Mouse (Mus musculus) erythroblast, adult 5-6 weeks (primary cell): ENCODE results near the gene Tagln2. TPM values are rescaled to one million over a fixed set of nuclear protein-coding genes. Genes with fewer than 3 reads are reported as not detected.

Experiments
- ATAC-seq: replicated peaks from 2 replicates; pipeline ENCODE4 v1.8.0; 2016; ENCODE audit warnings: moderate number of reproducible peaks, mild to moderate bottlenecking, moderate TSS enrichment, inconsistent platforms; ENCODE audit not compliant: poor library complexity, low FRiP score, severe bottlenecking
- total RNA-seq, 2 experiments: library from RNA; stranded (forward) in 1 of 2; stranded (reverse) in 1 of 2; fragments of 150-400 nt in 1 of 2; fragments of 200-764, 138-1000 nt in 1 of 2; gene quantifications; 2 replicates each; pipeline versions ENCODE4 v1.2.3 to v1.2.4; 2015 to 2017; ENCODE audit warnings: low replicate concordance in 2 of 2

The Tagln2 gene
- total RNA-seq (2015; ENCODE audit: low replicate concordance) (135 and 151 TPM in 2 replicates), total RNA-seq (2017; ENCODE audit: low replicate concordance) (52.7 and 53.7 TPM in 2 replicates)

- no peak for ATAC-seq
These were observed at the start of gene Tagln2 for GRCm38 (mm10) chr1:172499765-172500441. Tagln2 (plus strand) TSS chr1:172500047.

GRCm38 (mm10) chr1:172450226-172450625 is 49.6 kb upstream of the Tagln2 start:
- ATAC-seq: no peak

DNA sequence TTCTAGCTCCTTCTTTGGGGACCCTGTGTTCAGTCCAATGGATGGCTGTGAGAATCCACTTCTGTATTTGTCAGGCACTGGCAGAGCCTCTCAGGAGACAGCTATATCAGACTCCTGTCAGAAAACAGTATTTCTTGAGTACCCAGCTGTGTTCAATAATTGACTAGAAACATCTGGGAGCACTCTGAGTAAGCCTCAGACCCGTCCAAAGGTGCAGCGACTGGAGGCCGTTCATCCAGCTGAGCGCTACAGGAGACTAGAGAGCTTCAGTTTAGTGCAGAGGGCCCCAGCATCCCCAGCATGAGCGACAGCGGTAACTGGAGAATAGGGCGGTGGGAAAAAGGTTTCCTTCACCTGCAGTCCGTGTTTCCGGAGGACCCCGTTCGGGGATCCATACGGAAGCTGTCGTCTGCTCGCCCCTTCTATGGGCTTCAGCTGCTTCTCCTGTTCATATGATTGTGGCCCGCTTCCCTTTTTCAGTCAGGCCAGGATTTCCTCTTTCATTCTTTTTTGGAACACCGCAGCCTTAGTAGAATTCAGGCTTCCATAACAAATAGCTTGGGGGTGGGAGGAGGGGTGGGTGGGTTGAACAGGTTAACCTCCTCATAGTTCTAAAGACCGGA is 48.9 kb upstream of the Tagln2 start:
- no peak for ATAC-seq

DNA sequence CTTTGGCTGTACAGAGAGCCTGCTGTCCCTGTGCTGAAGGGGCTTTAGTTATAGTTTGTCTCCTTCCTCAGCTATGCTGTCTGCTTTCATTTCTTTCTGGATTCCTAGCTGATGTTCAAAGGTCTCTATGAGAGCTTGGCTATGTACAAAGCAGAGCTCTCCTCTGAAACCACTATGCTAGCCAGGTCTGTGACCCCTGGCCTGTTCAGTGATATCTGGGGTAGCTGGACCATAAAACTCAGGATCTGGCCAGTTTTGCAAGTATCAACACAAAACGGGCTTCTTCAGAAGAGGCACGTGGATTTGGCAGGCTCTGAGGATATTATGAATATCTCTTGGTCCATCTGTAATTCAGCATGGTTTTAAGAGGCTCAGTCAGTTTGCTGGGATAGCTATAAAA is 46.9 kb upstream of the Tagln2 start:
- ATAC-seq: no peak

- no peak for ATAC-seq
These were observed 46.0 kb upstream of the Tagln2 start for GRCm38 (mm10) chr1:172453810-172454209.

DNA sequence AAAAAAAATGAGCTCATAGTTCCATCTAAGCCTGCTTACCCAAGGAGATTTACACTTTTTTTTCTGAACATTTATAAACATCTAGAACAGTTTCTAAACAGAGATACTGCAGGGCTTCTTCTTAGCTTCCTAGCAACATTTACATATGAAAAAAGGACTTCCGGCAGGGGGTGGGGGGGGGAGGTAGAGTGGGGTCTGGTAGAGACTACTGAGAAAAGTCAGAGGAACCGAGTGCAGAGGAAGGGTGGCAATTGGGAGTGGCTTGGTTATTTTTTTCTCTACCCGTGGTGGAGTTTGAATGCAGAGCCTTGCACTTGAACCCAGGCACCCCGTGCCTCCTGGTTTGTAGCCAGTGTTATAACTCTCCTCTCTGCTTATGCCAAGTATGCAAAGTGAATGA is 44.4 kb upstream of the Tagln2 start:
- no peak for ATAC-seq

DNA sequence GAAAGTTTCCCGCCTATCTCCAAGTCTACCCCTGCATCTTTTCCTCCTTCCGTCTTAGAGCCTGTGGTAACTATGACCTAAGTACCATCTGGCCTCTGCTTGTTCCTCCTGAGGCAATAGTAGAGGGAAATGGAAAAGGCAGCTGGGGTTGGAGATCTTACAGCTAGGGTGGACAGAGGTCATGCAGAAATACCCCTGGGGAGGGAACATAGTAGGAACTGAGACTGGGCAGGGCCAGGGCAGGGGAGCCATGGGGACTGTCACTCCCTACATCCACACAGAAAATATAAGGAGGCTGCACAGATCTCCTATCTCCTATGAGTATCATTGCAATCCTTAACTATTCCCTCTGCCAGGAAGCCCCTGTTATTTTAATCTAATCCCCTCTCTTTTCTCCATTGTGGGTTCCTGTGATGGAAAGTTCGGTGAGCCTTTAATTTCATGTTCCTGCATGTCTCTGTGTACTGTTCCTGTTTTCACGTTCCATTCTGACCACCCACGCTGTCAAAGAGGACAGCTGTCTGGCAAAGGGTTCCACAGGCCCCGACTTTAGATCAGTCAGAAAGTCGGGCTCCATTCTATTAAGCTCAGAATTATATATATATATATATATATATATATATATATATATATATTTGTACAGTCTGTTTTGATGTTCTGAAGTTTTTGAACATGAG is 43.7 kb upstream of the Tagln2 start:
- no peak for ATAC-seq

DNA sequence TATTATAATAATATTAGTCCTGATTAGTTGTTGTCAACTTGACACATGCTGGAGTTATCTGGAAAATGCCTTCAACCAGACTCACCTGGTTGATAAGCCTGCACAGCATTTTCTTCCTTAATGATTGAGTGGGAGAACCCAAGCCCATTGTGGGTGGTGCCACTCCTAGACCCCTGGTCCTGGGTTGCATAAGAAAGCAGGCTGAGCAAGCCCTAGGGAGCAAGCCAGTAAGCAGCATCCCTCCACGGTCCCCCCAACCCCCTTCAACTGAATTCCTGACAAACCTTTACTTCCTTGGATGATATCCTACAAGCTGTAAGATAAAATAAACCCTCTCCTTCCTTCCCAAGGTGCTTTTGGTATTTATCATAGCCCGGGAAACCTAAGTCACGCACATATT is 42.7 kb upstream of the Tagln2 start:
- ATAC-seq: no peak

DNA sequence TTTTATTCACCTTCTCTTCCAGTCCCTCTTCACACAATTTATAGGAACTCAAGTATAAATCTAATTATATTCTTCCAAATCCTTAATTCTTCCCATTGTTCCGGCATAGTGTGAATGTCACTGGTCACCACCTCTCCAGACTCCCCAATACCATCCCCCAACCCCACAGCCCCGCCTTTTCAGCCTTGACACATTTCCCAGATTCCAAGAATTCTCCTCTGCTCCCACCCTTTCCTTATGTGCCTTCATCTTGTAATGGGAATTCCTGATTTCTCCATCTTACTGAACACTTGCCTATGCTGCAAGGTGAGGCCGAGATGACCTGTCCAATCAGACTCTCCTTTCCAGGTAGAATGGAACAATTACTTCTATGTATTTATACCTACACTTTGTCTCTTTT is 41.8 kb upstream of the Tagln2 start:
- no peak for ATAC-seq

DNA sequence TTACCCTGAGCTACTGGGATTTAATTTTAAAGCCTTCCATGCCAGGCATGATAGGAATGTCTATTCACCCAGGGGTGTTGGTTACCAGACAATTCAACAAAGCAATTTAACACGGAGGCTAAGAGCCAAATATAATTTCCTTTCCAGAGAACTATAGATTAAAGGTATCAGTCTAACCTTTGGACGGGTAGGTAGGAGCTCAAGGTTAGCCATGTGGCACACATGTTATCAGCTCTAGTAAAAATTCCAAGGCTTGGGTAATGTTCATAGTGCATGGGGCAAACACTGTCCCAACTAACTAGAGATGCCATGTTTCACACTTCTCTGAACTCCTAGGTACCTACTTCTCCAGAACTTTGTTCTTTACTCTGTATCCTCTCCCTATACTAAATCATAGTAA is 38.2 kb upstream of the Tagln2 start:
- no peak for ATAC-seq

DNA sequence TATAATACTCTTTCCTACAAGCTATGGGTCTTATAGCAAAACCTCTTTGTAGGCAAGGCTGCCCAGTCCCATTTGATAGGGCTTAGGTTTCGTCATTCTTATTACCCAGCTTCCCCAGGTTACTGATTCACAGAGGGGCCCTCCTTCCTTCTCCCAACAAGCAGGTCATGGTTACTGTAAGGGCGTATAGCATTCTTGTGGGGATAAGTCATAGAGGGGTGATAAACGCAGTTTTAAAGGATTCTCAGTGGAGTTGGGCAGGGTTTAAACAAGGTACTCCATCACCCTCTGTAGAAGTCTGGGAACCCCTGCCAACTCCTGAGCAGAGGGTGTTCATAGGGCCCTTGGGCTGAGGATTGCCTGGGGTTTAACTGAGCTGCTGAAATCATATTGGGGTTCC is 37.3 kb upstream of the Tagln2 start:
- ATAC-seq: no peak

- ATAC-seq: no peak
These were observed 36.2 kb upstream of the Tagln2 start for GRCm38 (mm10) chr1:172463387-172464333.

DNA sequence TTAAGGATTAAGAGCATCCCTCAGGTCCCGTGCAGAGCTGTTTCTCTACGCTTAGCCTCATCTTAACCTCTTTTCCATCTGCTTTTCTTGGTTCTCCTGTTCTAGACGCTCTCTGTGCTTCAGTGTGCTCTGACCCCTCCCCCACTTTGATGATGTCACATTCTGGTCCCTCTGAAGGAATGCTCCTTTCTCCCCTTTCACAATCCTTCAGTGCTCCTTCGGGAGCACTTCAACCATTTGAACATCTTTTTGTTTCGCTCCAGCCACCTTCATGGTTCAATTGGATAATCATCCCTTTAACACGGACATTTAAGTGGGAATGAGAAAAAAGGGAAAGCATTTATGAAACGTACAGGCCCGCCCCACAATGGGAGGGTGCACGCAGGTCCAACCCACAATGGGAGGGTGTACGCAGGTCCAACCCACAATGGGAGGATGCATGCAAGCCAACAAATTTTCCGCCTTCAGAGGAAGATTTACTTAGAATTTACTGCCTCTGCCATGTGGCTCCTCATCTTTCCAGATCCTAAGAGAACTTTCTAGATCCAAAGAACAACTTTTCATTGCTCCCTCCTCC is 31.5 kb upstream of the Tagln2 start:
- ATAC-seq: no peak

DNA sequence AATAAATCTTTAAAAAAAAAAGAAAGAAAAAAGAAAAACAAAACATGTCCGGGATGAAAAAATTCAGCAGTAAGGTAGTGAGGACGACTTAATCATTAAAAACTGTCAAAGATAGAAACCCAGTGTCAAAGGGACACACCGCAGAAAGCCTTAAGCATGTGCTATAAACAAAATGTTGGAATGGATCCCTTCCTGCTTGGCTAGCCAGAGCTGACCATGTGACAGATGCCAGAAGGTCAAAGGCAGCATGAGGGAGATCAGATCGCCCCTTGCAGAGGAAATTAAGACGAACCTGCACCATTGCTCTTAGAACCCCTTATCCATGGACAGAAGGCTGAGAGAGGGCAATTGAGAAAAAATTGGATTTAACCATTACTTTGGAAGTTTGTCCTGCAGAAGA is 30.5 kb upstream of the Tagln2 start:
- ATAC-seq: no peak

GRCm38 (mm10) chr1:172469810-172470448 is 29.9 kb upstream of the Tagln2 start:
- ATAC-seq: no peak

DNA sequence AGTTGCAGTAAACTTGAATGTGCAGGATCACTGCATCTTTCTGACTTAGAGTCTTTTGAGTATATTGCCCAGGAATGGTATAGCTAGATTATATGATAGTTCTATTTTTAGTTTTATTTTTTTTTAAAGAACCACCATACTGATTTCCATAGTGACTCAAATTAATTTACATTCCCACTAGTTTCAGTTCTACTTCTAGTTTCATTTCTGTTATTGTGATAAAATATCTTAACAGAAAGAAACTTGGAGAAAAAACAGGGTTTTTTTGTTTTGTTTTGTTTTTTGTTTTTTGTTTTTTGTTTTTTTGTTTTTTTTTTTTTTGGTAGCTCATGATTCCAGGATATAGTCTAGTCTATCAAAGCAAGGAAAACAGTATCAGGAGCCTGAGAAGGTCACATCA is 26.9 kb upstream of the Tagln2 start:
- ATAC-seq: no peak

GRCm38 (mm10) chr1:172474196-172474595 is 25.7 kb upstream of the Tagln2 start:
- ATAC-seq: no peak

- no peak for ATAC-seq
These were observed 24.6 kb upstream of the Tagln2 start, which contains the start of gene Slamf9 for GRCm38 (mm10) chr1:172475054-172475741. Slamf9 (plus strand) TSS chr1:172475358.

- no peak for ATAC-seq
These were observed 21.8 kb upstream of the Tagln2 start for GRCm38 (mm10) chr1:172478020-172478419.
